Mouse (Mus musculus) lung, postnatal 0 days (tissue): Measurements from ENCODE around the gene Ttn.

Source experiments
- CTCF ChIP-seq: IDR thresholded peaks from 2 replicates; pipeline ENCODE4 v1.5.1; 2016; ENCODE audit warnings: antibody characterized with exemption, mild to moderate bottlenecking
- EP300 ChIP-seq: IDR thresholded peaks from 2 replicates; pipeline ENCODE4 v1.6.1; 2016; ENCODE audit warnings: antibody characterized with exemption, mild to moderate bottlenecking, control low read depth

DNA sequence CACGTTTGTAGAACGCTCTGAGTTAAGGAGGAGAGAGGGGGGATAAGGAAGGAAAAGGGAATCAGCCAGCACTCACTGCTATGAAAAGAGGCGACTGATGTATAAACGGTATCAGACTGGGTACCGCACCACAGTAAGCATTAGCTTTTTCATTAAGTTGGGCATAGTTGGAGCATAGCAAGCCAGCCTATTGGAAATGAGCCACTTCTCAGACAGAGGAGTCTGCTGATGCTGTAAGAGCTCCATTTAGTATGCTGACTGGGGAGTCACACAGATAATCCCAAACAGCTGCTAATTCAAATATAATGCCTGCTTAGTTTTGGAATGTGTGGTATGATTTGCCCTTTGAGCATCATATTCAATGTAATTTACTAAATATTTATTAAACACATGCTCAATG lies 2.0 kb upstream of the Ttn start:
- TF ChIP-seq EP300 (no peak), CTCF (no peak)
